Mouse (Mus musculus): ENCODE measurements at regions not wholly inside any gene's neighbourhood (a gene's known extent, or its start where the extent isn't known, plus 50 kb on each side); places are given as distances from the start of the nearest gene placed in this dataset.

- no peak overlapping the region for H3K4me2 ChIP-seq (replicated peaks)
- no peaks in the 10 kb centered on the region for H3K9me3 ChIP-seq (replicated peaks)
- ATAC-seq (ENCODE audit: insufficient number of reproducible peaks, low FRiP score, low TSS enrichment, low read depth): no peak
- WGBS: 84% methylated on average over 5 of the region's 5 CpGs
- no peaks in the 10 kb centered on the region for H3K27me3 ChIP-seq
- H3K4me1 ChIP-seq: 0 out of 2 replicates have a peak, but pooled peaks cover 8% of the 10 kb centered on the region
- H3K27ac ChIP-seq (replicated peaks): no peak overlapping the region
- H3K36me3 ChIP-seq: no peaks in the 10 kb centered on the region
- H3K9ac ChIP-seq: no peak overlapping the region
- H3K4me3 ChIP-seq (replicated peaks): no peak overlapping the region
These were observed 726.7 kb upstream of the Car8 start for GRCm38 (mm10) chr4:8965563-8965962.

DNA sequence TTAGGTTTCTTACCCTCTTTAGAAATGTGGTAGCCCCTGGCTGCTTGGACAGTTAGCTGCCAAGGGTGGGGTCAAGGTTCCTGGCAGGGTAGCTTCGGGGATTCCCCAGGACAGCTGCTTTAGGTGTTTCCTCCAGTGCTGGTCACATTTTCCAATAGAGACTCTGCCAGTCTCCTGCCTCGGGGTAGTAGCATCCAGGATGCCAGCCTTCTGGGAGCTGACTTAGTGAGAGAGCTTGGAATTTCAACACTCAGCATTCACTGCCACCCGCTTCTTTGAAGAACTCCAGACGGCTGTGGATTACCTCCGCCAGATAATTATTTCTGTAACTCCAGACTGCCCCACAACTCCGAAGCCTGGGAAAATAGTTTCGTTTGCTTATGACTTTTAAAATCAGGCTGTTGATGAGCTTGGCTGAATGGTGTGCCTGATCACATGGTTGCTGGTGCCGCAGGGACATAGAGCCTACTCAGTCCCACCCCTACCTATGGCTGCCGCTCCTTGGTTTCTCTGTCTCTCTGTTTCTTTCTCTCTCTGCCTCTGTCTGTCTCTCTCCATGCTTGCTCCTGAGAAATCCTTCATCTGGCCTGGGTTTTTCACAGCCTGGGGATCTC lies 724.2 kb upstream of the Car8 start:
- WGBS: 31% methylated on average over 9 of the region's 9 CpGs
- no peak for ATAC-seq (ENCODE audit: insufficient number of reproducible peaks, low FRiP score, low TSS enrichment, low read depth)
- no peak overlapping the region for H3K27ac ChIP-seq (replicated peaks)

GRCm38 (mm10) chr4:8961851-8962250 lies 723.0 kb upstream of the Car8 start:
- no peak overlapping the region for H3K27ac ChIP-seq (replicated peaks)
- WGBS: 78% methylated on average over 6 of the region's 6 CpGs

More for the DNA sequence above, 724.2 kb upstream of the Car8 start:
- H3K9ac ChIP-seq: no peak overlapping the region
- no peaks in the 10 kb centered on the region for H3K9me3 ChIP-seq (replicated peaks)
- H3K4me3 ChIP-seq (replicated peaks): no peak overlapping the region
- H3K36me3 ChIP-seq: no peaks in the 10 kb centered on the region
- 0 out of 2 replicates have a peak overlapping the region, but pooled peaks have one; percentile 15 for H3K4me2 ChIP-seq (replicated peaks)
- H3K4me1 ChIP-seq: peaks cover 9% of the 10 kb centered on the region; the same call in 1 of the 2 replicates
- H3K27me3 ChIP-seq: no peaks in the 10 kb centered on the region; the same call in 1 of the 2 replicates

GRCm38 (mm10) chr4:8957771-8958170 lies 718.9 kb upstream of the Car8 start:
- WGBS: 22% methylated on average over 6 of the region's 6 CpGs
- no peak; the same call in 1 of the 2 replicates for ATAC-seq (ENCODE audit: insufficient number of reproducible peaks, low FRiP score, low TSS enrichment, low read depth)
- Histone ChIP-seq H3K4me1 (peaks cover 23% of the 10 kb centered on the region), H3K27ac (replicated peaks) (no peak overlapping the region; the same call in 1 of the 2 replicates), H3K36me3 (no peaks in the 10 kb centered on the region), H3K9me3 (replicated peaks) (no peaks in the 10 kb centered on the region), H3K4me2 (replicated peaks) (no peak overlapping the region), H3K27me3 (no peaks in the 10 kb centered on the region; the same call in 1 of the 2 replicates), H3K4me3 (replicated peaks) (no peak overlapping the region), H3K9ac (no peak overlapping the region)

More at GRCm38 (mm10) chr4:8961851-8962250, 723.0 kb upstream of the Car8 start:
- ATAC-seq (ENCODE audit: insufficient number of reproducible peaks, low FRiP score, low TSS enrichment, low read depth): no peak
- Histone ChIP-seq H3K4me1 (peaks cover 17% of the 10 kb centered on the region), H3K4me2 (replicated peaks) (no peak overlapping the region), H3K9me3 (replicated peaks) (no peaks in the 10 kb centered on the region), H3K4me3 (replicated peaks) (no peak overlapping the region), H3K9ac (no peak overlapping the region), H3K27me3 (no peaks in the 10 kb centered on the region; the same call in 1 of the 2 replicates), H3K36me3 (no peaks in the 10 kb centered on the region)

- no peak for ATAC-seq (ENCODE audit: insufficient number of reproducible peaks, low FRiP score, low TSS enrichment, low read depth)
- H3K4me2 ChIP-seq (replicated peaks): no peak overlapping the region
- H3K27ac ChIP-seq (replicated peaks): no peak overlapping the region
- no peaks in the 10 kb centered on the region for H3K9me3 ChIP-seq (replicated peaks)
- H3K36me3 ChIP-seq: no peaks in the 10 kb centered on the region
- no peaks in the 10 kb centered on the region; the same call in 1 of the 2 replicates for H3K27me3 ChIP-seq
- H3K4me3 ChIP-seq (replicated peaks): no peak overlapping the region
- WGBS: 63% methylated on average over 5 of the region's 5 CpGs
- peaks cover 23% of the 10 kb centered on the region for H3K4me1 ChIP-seq
- H3K9ac ChIP-seq: no peak overlapping the region
These were observed 718.1 kb upstream of the Car8 start for GRCm38 (mm10) chr4:8957023-8957343.

DNA sequence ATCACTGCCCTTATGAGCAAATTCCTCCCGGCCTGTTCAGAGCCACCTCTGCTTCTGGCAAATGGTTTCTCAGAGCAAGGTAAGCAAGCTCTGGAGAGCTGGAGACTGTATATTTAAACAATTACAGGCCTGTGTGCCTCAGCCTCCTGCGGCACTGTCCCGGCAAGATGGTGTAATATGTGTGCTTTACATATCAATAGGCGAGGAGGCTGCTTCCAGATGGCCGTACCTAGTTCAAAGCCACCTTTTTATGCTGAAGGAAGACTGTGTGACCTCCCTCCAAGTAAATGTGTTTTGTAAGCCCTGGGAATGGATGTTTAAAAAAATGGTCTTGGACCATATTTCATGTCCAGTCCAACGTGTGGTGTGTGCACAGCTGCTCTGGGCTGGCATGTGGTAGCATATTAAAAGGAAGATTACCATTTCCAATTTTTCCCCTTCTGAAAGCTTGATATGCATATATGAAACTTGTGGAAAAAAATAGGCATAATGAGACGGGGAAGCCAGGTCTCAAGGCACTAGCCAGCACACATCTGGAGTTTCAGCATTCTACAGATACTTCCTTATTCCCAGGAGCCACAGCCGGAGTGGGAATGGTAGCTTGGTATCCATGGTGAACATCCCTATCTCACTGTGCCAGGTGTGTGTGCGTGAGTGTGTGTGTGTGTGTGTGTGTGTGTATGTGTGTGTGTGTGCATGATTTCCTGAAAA lies 717.6 kb upstream of the Car8 start:
- H3K9me3 ChIP-seq (replicated peaks): no peaks in the 10 kb centered on the region
- H3K27ac ChIP-seq (replicated peaks): no peak overlapping the region
- peaks cover 23% of the 10 kb centered on the region for H3K4me1 ChIP-seq
- H3K4me2 ChIP-seq (replicated peaks): no peak overlapping the region
- ATAC-seq (ENCODE audit: insufficient number of reproducible peaks, low FRiP score, low TSS enrichment, low read depth): no peak
- H3K36me3 ChIP-seq: no peaks in the 10 kb centered on the region
- 50% methylated on average over 9 of the region's 9 CpGs for WGBS
- no peaks in the 10 kb centered on the region; the same call in 1 of the 2 replicates for H3K27me3 ChIP-seq
- no peak overlapping the region for H3K9ac ChIP-seq
- no peak overlapping the region for H3K4me3 ChIP-seq (replicated peaks)

- Histone ChIP-seq H3K9ac (no peak overlapping the region), H3K27ac (replicated peaks) (no peak overlapping the region), H3K36me3 (no peaks in the 10 kb centered on the region), H3K4me1 (peaks cover 23% of the 10 kb centered on the region), H3K27me3 (no peaks in the 10 kb centered on the region; the same call in 1 of the 2 replicates), H3K9me3 (replicated peaks) (no peaks in the 10 kb centered on the region), H3K4me3 (replicated peaks) (no peak overlapping the region), H3K4me2 (replicated peaks) (no peak overlapping the region)
- no peak for ATAC-seq (ENCODE audit: insufficient number of reproducible peaks, low FRiP score, low TSS enrichment, low read depth)
- whole genome bisulfite sequencing: 85% methylated on average over 5 of the region's 5 CpGs
These were observed 716.5 kb upstream of the Car8 start for GRCm38 (mm10) chr4:8955306-8955705.

GRCm38 (mm10) chr4:8954356-8954914 lies 715.6 kb upstream of the Car8 start:
- Histone ChIP-seq H3K4me3 (replicated peaks) (no peak overlapping the region), H3K27ac (replicated peaks) (no peak overlapping the region), H3K9ac (no peak overlapping the region), H3K36me3 (no peaks in the 10 kb centered on the region), H3K27me3 (no peaks in the 10 kb centered on the region), H3K4me1 (peaks cover 23% of the 10 kb centered on the region), H3K4me2 (replicated peaks) (peak overlapping the region; percentile 24; the same call in 1 of the 2 replicates), H3K9me3 (replicated peaks) (no peaks in the 10 kb centered on the region)
- ATAC-seq (ENCODE audit: insufficient number of reproducible peaks, low FRiP score, low TSS enrichment, low read depth): peak; percentile 69
- 14% methylated on average over 10 of the region's 10 CpGs for WGBS

GRCm38 (mm10) chr4:8953181-8953580 lies 714.3 kb upstream of the Car8 start:
- Histone ChIP-seq H3K9me3 (replicated peaks) (no peaks in the 10 kb centered on the region), H3K9ac (no peak overlapping the region), H3K36me3 (no peaks in the 10 kb centered on the region), H3K4me2 (replicated peaks) (no peak overlapping the region), H3K4me1 (peaks cover 23% of the 10 kb centered on the region), H3K27ac (replicated peaks) (no peak overlapping the region), H3K27me3 (no peaks in the 10 kb centered on the region), H3K4me3 (replicated peaks) (no peak overlapping the region)
- 0 out of 2 replicates have a peak, but pooled peaks have one; percentile 20 for ATAC-seq (ENCODE audit: insufficient number of reproducible peaks, low FRiP score, low TSS enrichment, low read depth)
- WGBS: 89% methylated on average over 7 of the region's 7 CpGs

DNA sequence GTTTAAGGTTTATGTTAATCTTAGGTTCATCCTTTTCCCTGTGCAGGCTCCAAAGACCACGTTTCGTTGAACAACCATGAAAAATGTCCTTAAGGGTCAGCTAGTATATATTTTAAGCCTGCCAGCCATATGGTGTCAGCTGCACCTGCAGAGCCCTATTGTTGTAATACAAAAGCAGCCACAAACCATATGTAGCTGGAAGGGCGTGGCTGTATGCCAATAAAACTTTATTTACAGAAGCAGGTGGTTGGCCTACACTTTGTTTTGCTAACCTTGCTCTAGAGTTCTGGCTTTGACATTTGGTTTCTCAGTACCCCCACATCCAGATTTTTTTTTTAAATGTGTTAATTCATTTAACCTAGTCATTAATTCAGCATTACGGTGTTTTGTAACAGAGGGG lies 711.1 kb upstream of the Car8 start:
- no peaks in the 10 kb centered on the region for H3K9me3 ChIP-seq (replicated peaks)
- no peak for ATAC-seq (ENCODE audit: insufficient number of reproducible peaks, low FRiP score, low TSS enrichment, low read depth)
- H3K4me2 ChIP-seq (replicated peaks): no peak overlapping the region
- whole genome bisulfite sequencing: 72% methylated on average over 4 of the region's 4 CpGs
- H3K27me3 ChIP-seq: no peaks in the 10 kb centered on the region
- H3K4me3 ChIP-seq (replicated peaks): no peak overlapping the region
- H3K4me1 ChIP-seq: peaks cover 10% of the 10 kb centered on the region
- H3K9ac ChIP-seq: no peak overlapping the region
- H3K36me3 ChIP-seq: no peaks in the 10 kb centered on the region
- no peak overlapping the region for H3K27ac ChIP-seq (replicated peaks)

GRCm38 (mm10) chr4:8949537-8949936 lies 710.7 kb upstream of the Car8 start:
- Histone ChIP-seq H3K9me3 (replicated peaks) (no peaks in the 10 kb centered on the region), H3K27ac (replicated peaks) (no peak overlapping the region), H3K4me1 (peaks cover 6% of the 10 kb centered on the region), H3K4me3 (replicated peaks) (no peak overlapping the region), H3K9ac (no peak overlapping the region), H3K4me2 (replicated peaks) (no peak overlapping the region), H3K27me3 (no peaks in the 10 kb centered on the region), H3K36me3 (no peaks in the 10 kb centered on the region)
- 47% methylated on average over 5 of the region's 5 CpGs for WGBS
- ATAC-seq (ENCODE audit: insufficient number of reproducible peaks, low FRiP score, low TSS enrichment, low read depth): no peak
